Mouse (Mus musculus): ENCODE measurements around the gene Mr1. TPM values are rescaled to one million over a fixed set of nuclear protein-coding genes. Genes with fewer than 3 reads are reported as not detected.

The Mr1 gene
- total and polyA plus RNA-seq, 3 experiments: 0.09 to 3.6 (median 2.3) TPM

GRCm38 (mm10) chr1:155102631-155103030 lies 44.0 kb downstream of the Mr1 start:
- Histone ChIP-seq H3K4me1 (ENCODE audit: insufficient read depth, low read depth, low read length) (peaks cover 9% of the 10 kb centered on the region), H3K9me3 (replicated peaks) (no peaks in the 10 kb centered on the region), H3K4me3 (ENCODE audit: low read depth, low read length) (no peak overlapping the region), H3K36me3 (replicated peaks) (no peaks in the 10 kb centered on the region), H3K27me3 (ENCODE audit: insufficient read depth, low read length) (peaks cover 33% of the 10 kb centered on the region)
- ATAC-seq (ENCODE audit: extremely low read depth, insufficient number of reproducible peaks, low FRiP score, poor library complexity, severe bottlenecking) (no peak), DNase-seq (ENCODE audit: low spot score) (no peak)
- TF ChIP-seq GATA2 (IDR thresholded peaks at IDR 0.05; ENCODE audit: borderline replicate concordance, low read depth, low read length) (no peak), CTCF (IDR thresholded peaks at IDR 0.05; ENCODE audit: low read depth, low read length) (no peak), POLR2AphosphoS5 (IDR thresholded peaks at IDR 0.05; ENCODE audit: insufficient replicate concordance, low read depth, low read length) (no peak), TAL1 (conservative IDR thresholded peaks at IDR 0.05; ENCODE audit: low read depth, low read length) (no peak), GATA1 (IDR thresholded peaks at IDR 0.05; ENCODE audit: borderline replicate concordance, low read length) (no peak)

GRCm38 (mm10) chr1:155099280-155099848 lies 47.2 kb downstream of the Mr1 start, which contains the start of gene Ier5:
Gene Ier5, minus strand, starts transcription at chr1:155099636.
- no peaks in the 10 kb centered on the region for H3K36me3 ChIP-seq (replicated peaks)
- ATAC-seq (ENCODE audit: extremely low read depth, insufficient number of reproducible peaks, low FRiP score, poor library complexity, severe bottlenecking): peak; percentile 81

GRCm38 (mm10) chr1:155098486-155099279 lies 47.9 kb downstream of the Mr1 start:
- Histone ChIP-seq H3K36me3 (replicated peaks) (no peaks in the 10 kb centered on the region), H3K9me3 (replicated peaks) (no peaks in the 10 kb centered on the region), H3K4me3 (ENCODE audit: low read depth, low read length) (peak overlapping the region; percentile 94), H3K27me3 (ENCODE audit: insufficient read depth, low read length) (peaks cover 13% of the 10 kb centered on the region), H3K4me1 (ENCODE audit: insufficient read depth, low read depth, low read length) (peaks cover 29% of the 10 kb centered on the region)
- TF ChIP-seq GATA1 (IDR thresholded peaks at IDR 0.05; ENCODE audit: borderline replicate concordance, low read length) (no peak), POLR2AphosphoS5 (IDR thresholded peaks at IDR 0.05; ENCODE audit: insufficient replicate concordance, low read depth, low read length) (no peak), GATA2 (IDR thresholded peaks at IDR 0.05; ENCODE audit: borderline replicate concordance, low read depth, low read length) (no peak), TAL1 (conservative IDR thresholded peaks at IDR 0.05; ENCODE audit: low read depth, low read length) (no peak), CTCF (IDR thresholded peaks at IDR 0.05; ENCODE audit: low read depth, low read length) (no peak)
- ATAC-seq (ENCODE audit: extremely low read depth, insufficient number of reproducible peaks, low FRiP score, poor library complexity, severe bottlenecking) (no peak), DNase-seq (ENCODE audit: low spot score) (peak; percentile 37)

More at GRCm38 (mm10) chr1:155099280-155099848, 47.2 kb downstream of the Mr1 start, which contains the start of gene Ier5:
- TF ChIP-seq TAL1 (conservative IDR thresholded peaks at IDR 0.05; ENCODE audit: low read depth, low read length) (no peak), POLR2AphosphoS5 (IDR thresholded peaks at IDR 0.05; ENCODE audit: insufficient replicate concordance, low read depth, low read length) (peak; percentile 98), CTCF (IDR thresholded peaks at IDR 0.05; ENCODE audit: low read depth, low read length) (no peak), GATA2 (IDR thresholded peaks at IDR 0.05; ENCODE audit: borderline replicate concordance, low read depth, low read length) (no peak), GATA1 (IDR thresholded peaks at IDR 0.05; ENCODE audit: borderline replicate concordance, low read length) (no peak)
- peak within 1 kb of the TSS; percentile 94 for H3K4me3 ChIP-seq (ENCODE audit: low read depth, low read length)
- H3K9me3 ChIP-seq (replicated peaks): no peaks in the 10 kb centered on the region
- peaks cover 17% of the 10 kb centered on the region for H3K27me3 ChIP-seq (ENCODE audit: insufficient read depth, low read length)
- peak; percentile 87 for DNase-seq (ENCODE audit: low spot score)
- peaks cover 29% of the 10 kb centered on the region for H3K4me1 ChIP-seq (ENCODE audit: insufficient read depth, low read depth, low read length)

GRCm38 (mm10) chr1:155097931-155098485 lies 48.6 kb downstream of the Mr1 start:
- no peaks in the 10 kb centered on the region for H3K9me3 ChIP-seq (replicated peaks)
- ATAC-seq (ENCODE audit: extremely low read depth, insufficient number of reproducible peaks, low FRiP score, poor library complexity, severe bottlenecking): 0 out of 2 replicates have a peak, but pooled peaks have one; percentile 16

GRCm38 (mm10) chr1:155097354-155097753 lies 49.3 kb downstream of the Mr1 start:
- no peaks in the 10 kb centered on the region for H3K9me3 ChIP-seq (replicated peaks)
- H3K36me3 ChIP-seq (replicated peaks): no peaks in the 10 kb centered on the region
- peak overlapping the region; percentile 94; the same call in 1 of the 2 replicates for H3K4me3 ChIP-seq (ENCODE audit: low read depth, low read length)
- peak; percentile 56 for DNase-seq (ENCODE audit: low spot score)
- peaks cover 33% of the 10 kb centered on the region for H3K4me1 ChIP-seq (ENCODE audit: insufficient read depth, low read depth, low read length)
- TF ChIP-seq POLR2AphosphoS5 (IDR thresholded peaks at IDR 0.05; ENCODE audit: insufficient replicate concordance, low read depth, low read length) (no peak), TAL1 (conservative IDR thresholded peaks at IDR 0.05; ENCODE audit: low read depth, low read length) (peak; percentile 85)
- H3K27me3 ChIP-seq (ENCODE audit: insufficient read depth, low read length): peaks cover 2% of the 10 kb centered on the region; the same call in 1 of the 2 replicates
- peak; percentile 77 for ATAC-seq (ENCODE audit: extremely low read depth, insufficient number of reproducible peaks, low FRiP score, poor library complexity, severe bottlenecking)

More at GRCm38 (mm10) chr1:155097931-155098485, 48.6 kb downstream of the Mr1 start:
- Histone ChIP-seq H3K36me3 (replicated peaks) (no peaks in the 10 kb centered on the region), H3K27me3 (ENCODE audit: insufficient read depth, low read length) (peaks cover 7% of the 10 kb centered on the region; the same call in 1 of the 2 replicates), H3K4me1 (ENCODE audit: insufficient read depth, low read depth, low read length) (peaks cover 29% of the 10 kb centered on the region), H3K4me3 (ENCODE audit: low read depth, low read length) (peak overlapping the region; percentile 94)
- TF ChIP-seq GATA1 (IDR thresholded peaks at IDR 0.05; ENCODE audit: borderline replicate concordance, low read length): no peak
- TF ChIP-seq CTCF (IDR thresholded peaks at IDR 0.05; ENCODE audit: low read depth, low read length): no peak
- TF ChIP-seq POLR2AphosphoS5 (IDR thresholded peaks at IDR 0.05; ENCODE audit: insufficient replicate concordance, low read depth, low read length): no peak
- TF ChIP-seq GATA2 (IDR thresholded peaks at IDR 0.05; ENCODE audit: borderline replicate concordance, low read depth, low read length): no peak
- no peak for TF ChIP-seq TAL1 (conservative IDR thresholded peaks at IDR 0.05; ENCODE audit: low read depth, low read length)
- DNase-seq (ENCODE audit: low spot score): peak; percentile 60

Measured in G1E (cell line).